Mouse (Mus musculus): ENCODE results near the gene Zscan18. TPM values are rescaled to one million over a fixed set of nuclear protein-coding genes. Genes with fewer than 3 reads are reported as not detected.

The Zscan18 gene
- polyA plus RNA-seq, 1 experiment from 2014 or later = 10.8 TPM

- H3K9me3 ChIP-seq = 0 out of 2 replicates have a peak, but pooled peaks cover 4% of the 10 kb centered on the region
- DNase-seq (ENCODE audit: low spot score) = no peak
- H3K27me3 ChIP-seq (ENCODE audit: insufficient read depth, poor library complexity, severe bottlenecking) = no peaks in the 10 kb centered on the region
- no peak overlapping the region for H3K27ac ChIP-seq
- H3K36me3 ChIP-seq = no peaks in the 10 kb centered on the region
- peaks cover 4% of the 10 kb centered on the region; the same call in 1 of the 2 replicates for H3K4me1 ChIP-seq (replicated peaks)
- WGBS = 79% methylated on average over 6 of the region's 6 CpGs
- no peak overlapping the region for H3K4me3 ChIP-seq
These were observed 16.1 kb downstream of the Zscan18 start for GRCm38 (mm10) chr7:12787333-12787732.

DNA sequence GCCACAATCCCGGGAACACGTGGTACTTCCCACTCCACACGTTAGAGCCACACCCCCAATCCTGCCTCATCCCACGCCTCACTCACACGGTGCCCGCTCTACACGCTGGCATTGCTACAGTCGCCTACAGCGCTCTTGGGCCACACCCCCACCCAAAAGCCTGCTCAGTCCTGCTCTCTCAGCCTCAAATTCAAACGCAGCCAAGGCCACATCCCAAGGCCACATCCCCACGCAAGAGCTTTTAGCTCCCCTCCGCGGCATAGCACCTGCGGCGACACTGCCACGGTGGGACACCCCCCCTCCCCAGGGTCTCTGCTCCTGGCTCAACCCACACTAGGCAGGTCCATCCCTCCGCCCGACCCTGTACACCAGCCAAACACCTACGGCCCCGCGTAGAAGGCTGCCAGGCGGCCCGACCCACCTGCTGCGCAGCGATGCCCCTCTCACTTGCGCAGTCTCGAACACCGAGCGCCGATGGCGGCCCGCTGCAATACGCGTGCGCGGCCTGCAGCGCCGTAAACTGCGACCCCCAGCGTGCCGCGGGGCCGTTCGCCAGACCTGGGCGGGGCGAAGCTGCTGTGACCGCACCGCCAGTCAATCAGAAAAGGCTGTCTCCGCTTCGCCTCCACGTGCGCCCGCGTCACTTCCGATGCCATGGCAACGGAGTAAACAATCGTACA is 23.1 kb downstream of the Zscan18 start:
- peak overlapping the region; percentile 70 for H3K4me3 ChIP-seq
- DNase-seq (ENCODE audit: low spot score) = peak; percentile 90
- H3K4me1 ChIP-seq (replicated peaks) = peaks cover 15% of the 10 kb centered on the region
- peaks cover 5% of the 10 kb centered on the region; the same call in 1 of the 2 replicates for H3K9me3 ChIP-seq
- H3K36me3 ChIP-seq = peaks cover 2% of the 10 kb centered on the region
- H3K27ac ChIP-seq = peak overlapping the region; percentile 82
- H3K27me3 ChIP-seq (ENCODE audit: insufficient read depth, poor library complexity, severe bottlenecking) = no peaks in the 10 kb centered on the region
- WGBS = under 1% methylated on average over 57 of the region's 57 CpGs

- peak overlapping the region; percentile 82 for H3K27ac ChIP-seq
- peaks cover 7% of the 10 kb centered on the region for H3K36me3 ChIP-seq
- H3K9me3 ChIP-seq = peaks cover 10% of the 10 kb centered on the region
- H3K4me1 ChIP-seq (replicated peaks) = peaks cover 15% of the 10 kb centered on the region
- no peak for DNase-seq (ENCODE audit: low spot score)
- H3K27me3 ChIP-seq (ENCODE audit: insufficient read depth, poor library complexity, severe bottlenecking) = no peaks in the 10 kb centered on the region
- peak overlapping the region; percentile 70 for H3K4me3 ChIP-seq
- 20% methylated on average over 10 of the region's 10 CpGs for WGBS
These were observed 23.7 kb downstream of the Zscan18 start for GRCm38 (mm10) chr7:12779782-12780150.

DNA sequence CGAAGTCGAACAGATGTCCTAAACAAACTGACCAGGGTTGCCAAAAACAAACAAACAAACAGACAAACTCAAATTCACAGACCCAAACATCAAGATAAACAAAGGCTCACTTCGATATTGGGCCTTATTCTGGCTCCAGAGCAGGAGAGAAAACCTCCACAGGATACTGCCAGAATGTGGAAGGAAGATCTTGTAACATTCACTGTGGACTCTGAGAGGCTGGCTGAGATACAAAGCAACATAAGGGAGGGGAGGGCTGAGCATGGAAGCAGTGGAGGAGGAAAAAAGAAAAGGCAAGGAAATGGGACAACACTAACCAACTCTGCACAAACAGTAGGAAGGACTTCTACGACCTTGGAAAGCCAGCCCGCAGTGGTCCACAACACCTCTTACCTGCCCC is 24.3 kb downstream of the Zscan18 start:
- Histone ChIP-seq H3K36me3 (peaks cover 14% of the 10 kb centered on the region), H3K27me3 (ENCODE audit: insufficient read depth, poor library complexity, severe bottlenecking) (no peaks in the 10 kb centered on the region), H3K4me1 (replicated peaks) (peaks cover 15% of the 10 kb centered on the region), H3K27ac (no peak overlapping the region), H3K4me3 (no peak overlapping the region), H3K9me3 (peaks cover 15% of the 10 kb centered on the region)
- no peak for DNase-seq (ENCODE audit: low spot score)
- WGBS = 91% methylated on average over 5 of the region's 5 CpGs

GRCm38 (mm10) chr7:12774606-12775005 is 28.8 kb downstream of the Zscan18 start:
- H3K4me1 ChIP-seq (replicated peaks) = peaks cover 3% of the 10 kb centered on the region
- peaks cover 59% of the 10 kb centered on the region for H3K36me3 ChIP-seq
- H3K27me3 ChIP-seq (ENCODE audit: insufficient read depth, poor library complexity, severe bottlenecking) = no peaks in the 10 kb centered on the region
- no peak for DNase-seq (ENCODE audit: low spot score)
- 91% methylated on average over 1 of the region's 1 CpGs for WGBS
- H3K4me3 ChIP-seq = no peak overlapping the region
- H3K27ac ChIP-seq = no peak overlapping the region
- peaks cover 18% of the 10 kb centered on the region for H3K9me3 ChIP-seq

DNA sequence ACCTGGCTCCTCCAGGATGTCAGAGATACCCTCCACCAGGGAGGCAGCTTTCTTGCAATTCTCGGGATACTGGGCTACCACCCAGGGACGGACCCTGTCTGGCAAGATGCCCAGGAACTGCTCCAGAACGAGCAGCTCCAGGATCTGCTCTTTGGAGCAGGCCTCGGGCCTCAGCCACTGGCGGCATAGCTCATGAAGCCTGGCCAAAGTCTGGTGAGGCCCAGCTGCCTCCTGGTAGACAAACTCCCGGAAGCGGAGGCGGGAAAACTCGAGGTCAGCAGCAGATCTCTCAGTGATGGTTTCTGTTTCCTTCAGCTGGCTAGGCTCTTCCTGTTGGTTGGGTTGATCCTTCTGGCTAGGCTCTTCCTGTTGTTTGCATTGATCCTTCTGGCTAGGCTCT is 29.3 kb downstream of the Zscan18 start:
- Histone ChIP-seq H3K4me1 (replicated peaks) (no peaks in the 10 kb centered on the region), H3K27ac (no peak overlapping the region), H3K9me3 (peaks cover 18% of the 10 kb centered on the region), H3K4me3 (no peak overlapping the region), H3K27me3 (ENCODE audit: insufficient read depth, poor library complexity, severe bottlenecking) (no peaks in the 10 kb centered on the region), H3K36me3 (peaks cover 64% of the 10 kb centered on the region)
- WGBS = 95% methylated on average over 9 of the region's 9 CpGs
- no peak for DNase-seq (ENCODE audit: low spot score)

DNA sequence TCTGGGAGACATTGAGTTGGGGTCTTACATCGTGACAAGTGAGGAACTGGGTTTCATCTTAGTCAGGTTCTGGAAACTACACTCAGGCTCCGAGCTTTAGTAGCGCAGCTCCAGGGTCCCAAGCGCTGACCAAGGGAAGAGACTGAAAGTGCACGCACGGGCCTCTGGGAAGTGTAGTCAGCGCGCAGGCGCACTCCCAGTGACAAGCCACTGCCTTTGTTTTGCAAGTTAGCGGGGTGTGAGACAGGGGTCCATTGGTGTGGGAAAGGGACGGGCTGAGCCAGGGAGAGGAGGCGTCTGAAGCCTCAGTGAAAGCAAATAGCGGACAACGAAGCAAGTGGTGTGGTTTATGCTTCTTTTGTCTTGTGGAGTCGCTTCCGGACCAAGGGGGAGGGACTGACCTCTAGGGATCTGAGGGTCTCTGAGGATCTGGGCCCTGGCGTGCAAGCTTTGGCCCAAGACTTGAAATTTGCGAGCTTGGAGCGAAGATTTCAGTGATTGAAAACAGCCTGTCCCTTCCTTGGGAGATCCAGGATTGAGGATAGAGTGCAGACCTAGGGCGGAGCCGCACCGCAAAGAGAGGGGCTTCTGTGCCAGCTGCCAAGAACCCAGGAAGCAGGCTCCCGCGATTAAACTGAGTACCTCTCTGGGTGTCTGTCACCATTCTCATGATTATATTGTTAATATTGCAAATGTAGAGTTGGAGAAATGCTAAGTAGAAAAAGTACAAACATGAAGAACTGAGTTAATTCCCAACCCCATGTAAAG is 53.8 kb downstream of the Zscan18 start:
- 67% methylated on average over 24 of the region's 24 CpGs for WGBS
- DNase-seq (ENCODE audit: low spot score) = peak; percentile 3
- Histone ChIP-seq H3K36me3 (no peaks in the 10 kb centered on the region), H3K9me3 (peaks cover 18% of the 10 kb centered on the region), H3K4me1 (replicated peaks) (no peaks in the 10 kb centered on the region), H3K4me3 (no peak overlapping the region), H3K27ac (no peak overlapping the region), H3K27me3 (ENCODE audit: insufficient read depth, poor library complexity, severe bottlenecking) (no peaks in the 10 kb centered on the region)

GRCm38 (mm10) chr7:12734904-12735303 is 68.5 kb downstream of the Zscan18 start, which contains the start of gene Vmn2r56:
Vmn2r56 (minus strand) TSS chr7:12735004.
- H3K4me1 ChIP-seq (replicated peaks) = no peaks in the 10 kb centered on the region
- H3K4me3 ChIP-seq = no peak within 1 kb of the TSS
- no peak for DNase-seq (ENCODE audit: low spot score)
- H3K27ac ChIP-seq = no peak within 1 kb of the TSS
- no peaks in the 10 kb centered on the region for H3K36me3 ChIP-seq
- 67% methylated on average over 1 of the region's 1 CpGs for WGBS
- H3K27me3 ChIP-seq (ENCODE audit: insufficient read depth, poor library complexity, severe bottlenecking) = no peaks in the 10 kb centered on the region
- peaks cover 36% of the 10 kb centered on the region; the same call in 1 of the 2 replicates for H3K9me3 ChIP-seq

Other genes starting within 250 kb of the Zscan18 start
- gene Vmn2r53, start 194.8 kb downstream of the Zscan18 start, polyA plus RNA-seq (2016; fragmentation: Nextera tagmentation; extraction: Ambion mirVana) = not detected in 2 replicates
- gene Vmn2r54, start 163.3 kb downstream of the Zscan18 start, polyA plus RNA-seq (2016; fragmentation: Nextera tagmentation; extraction: Ambion mirVana) = not detected in 2 replicates
- gene Vmn2r55, start 118.6 kb downstream of the Zscan18 start, polyA plus RNA-seq (2016; fragmentation: Nextera tagmentation; extraction: Ambion mirVana) = not detected in 2 replicates
- not detected in 2 replicates for gene Vmn2r56, start 68.6 kb downstream of the Zscan18 start, polyA plus RNA-seq (2016; fragmentation: Nextera tagmentation; extraction: Ambion mirVana)
- 14.1 and 15.8 TPM in 2 replicates for gene Zfp329, start 15.2 kb upstream of the Zscan18 start, polyA plus RNA-seq (2016; fragmentation: Nextera tagmentation; extraction: Ambion mirVana)
- gene Zfp110, start 31.1 kb upstream of the Zscan18 start, polyA plus RNA-seq (2016; fragmentation: Nextera tagmentation; extraction: Ambion mirVana) = 26.7 and 26.9 TPM in 2 replicates
- 4.7 and 4.9 TPM in 2 replicates for gene Zfp128, start 77.5 kb upstream of the Zscan18 start, polyA plus RNA-seq (2016; fragmentation: Nextera tagmentation; extraction: Ambion mirVana)
- gene Zscan22, start 94.2 kb upstream of the Zscan18 start, polyA plus RNA-seq (2016; fragmentation: Nextera tagmentation; extraction: Ambion mirVana) = 14.8 and 18.4 TPM in 2 replicates
- 868 and 1,033 TPM in 2 replicates for gene Rps5, start 118.7 kb upstream of the Zscan18 start, polyA plus RNA-seq (2016; fragmentation: Nextera tagmentation; extraction: Ambion mirVana)
- gene Rnf225, start 123.8 kb upstream of the Zscan18 start, polyA plus RNA-seq (2016; fragmentation: Nextera tagmentation; extraction: Ambion mirVana) = 0.62 and 0.77 TPM in 2 replicates
- 11.8 and 12.7 TPM in 2 replicates for gene Zfp324, start 162.2 kb upstream of the Zscan18 start, polyA plus RNA-seq (2016; fragmentation: Nextera tagmentation; extraction: Ambion mirVana)
- gene Zfp446, start 174.2 kb upstream of the Zscan18 start, polyA plus RNA-seq (2016; fragmentation: Nextera tagmentation; extraction: Ambion mirVana) = 16.6 and 17.0 TPM in 2 replicates
- 0.11 and 0.26 TPM in 2 replicates for gene Slc27a5, start 194.6 kb upstream of the Zscan18 start, polyA plus RNA-seq (2016; fragmentation: Nextera tagmentation; extraction: Ambion mirVana)
- gene Trim28, start 195.5 kb upstream of the Zscan18 start, polyA plus RNA-seq (2016; fragmentation: Nextera tagmentation; extraction: Ambion mirVana) = 373 and 399 TPM in 2 replicates
- 31.3 and 34.4 TPM in 2 replicates for gene Zbtb45, start 206.4 kb upstream of the Zscan18 start, polyA plus RNA-seq (2016; fragmentation: Nextera tagmentation; extraction: Ambion mirVana)
- gene Chmp2a, start 231.2 kb upstream of the Zscan18 start, polyA plus RNA-seq (2016; fragmentation: Nextera tagmentation; extraction: Ambion mirVana) = 113 and 144 TPM in 2 replicates
- 126 and 157 TPM in 2 replicates for gene Ube2m, start 234.6 kb upstream of the Zscan18 start, polyA plus RNA-seq (2016; fragmentation: Nextera tagmentation; extraction: Ambion mirVana)